Mouse (Mus musculus) lung, postnatal 0 days (tissue): ENCODE measurements around the gene D130043K22Rik.

Source experiments
- CTCF ChIP-seq: IDR thresholded peaks from 2 replicates; pipeline ENCODE4 v1.5.1; 2016; ENCODE audit warnings: antibody characterized with exemption, mild to moderate bottlenecking
- EP300 ChIP-seq: IDR thresholded peaks from 2 replicates; pipeline ENCODE4 v1.6.1; 2016; ENCODE audit warnings: antibody characterized with exemption, mild to moderate bottlenecking, control low read depth

DNA sequence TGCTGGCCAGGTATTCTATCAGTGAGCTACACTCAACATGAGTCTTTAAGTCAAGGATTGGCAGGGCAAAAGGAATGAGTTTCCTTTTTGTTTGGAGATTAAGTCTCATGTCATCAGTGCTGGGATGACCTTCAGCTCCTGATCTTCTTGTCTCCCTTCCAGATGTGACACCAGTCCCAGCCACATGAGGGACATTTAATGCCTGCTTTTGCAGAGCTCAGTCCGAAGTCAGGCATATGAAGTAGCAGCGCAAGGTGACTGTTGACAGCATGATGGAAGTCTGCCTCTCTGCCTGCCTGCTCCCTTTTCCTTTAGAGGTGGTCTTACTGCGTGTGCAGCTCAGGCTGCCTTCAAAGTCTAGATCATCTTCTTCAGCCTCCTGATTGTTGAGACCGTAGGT lies 20.3 kb upstream of the D130043K22Rik start:
- no peak for TF ChIP-seq CTCF
- no peak for TF ChIP-seq EP300
